Mouse (Mus musculus) midbrain, embryonic 11.5 days (tissue): ENCODE data around the gene St6galnac3. TPM values are rescaled to one million over a fixed set of nuclear protein-coding genes. Genes with fewer than 3 reads are reported as not detected.

Source experiments
- ATAC-seq: fragments of 200-750 bp; cut with Nextera tagmentation; 2 replicates; pipeline ENCODE4 v1.8.0; 2017; ENCODE audit warnings: moderate TSS enrichment, moderate library complexity; ENCODE audit not compliant: low FRiP score
- DNase-seq: peaks from one replicate; pipeline ENCODE4 v3.0.0; 2015; ENCODE audit warnings: low spot score; ENCODE audit errors: missing footprints
- H3K27ac ChIP-seq: fragments of 300-500 bp; sonication (generic); 2 replicates; pipeline ENCODE4 v1.5.1; 2014; ENCODE audit warnings: low read depth, low read length
- H3K27me3 ChIP-seq: fragments of 300-500 bp; sonication (generic); 2 replicates; pipeline ENCODE4 v1.6.1; 2014; ENCODE audit warnings: mild to moderate bottlenecking, low read length, moderate library complexity, mixed read lengths; ENCODE audit not compliant: control insufficient read depth, insufficient read depth
- H3K36me3 ChIP-seq: fragments of 300-500 bp; sonication (generic); 2 replicates; pipeline ENCODE4 v1.6.1; 2014; ENCODE audit warnings: mild to moderate bottlenecking, low read length, moderate library complexity, mixed read lengths; ENCODE audit not compliant: control insufficient read depth, insufficient read depth
- H3K4me1 ChIP-seq: fragments of 300-500 bp; sonication (generic); 2 replicates; pipeline ENCODE4 v1.6.1; 2014; ENCODE audit warnings: low read length; ENCODE audit not compliant: control insufficient read depth, insufficient read depth
- H3K4me2 ChIP-seq: fragments of 300-500 bp; sonication (generic); 2 replicates; pipeline ENCODE4 v1.6.1; 2014; ENCODE audit warnings: mild to moderate bottlenecking, moderate library complexity
- H3K4me3 ChIP-seq: fragments of 300-500 bp; sonication (generic); 2 replicates; pipeline ENCODE4 v1.5.1; 2014; ENCODE audit warnings: low read depth, low read length
- H3K9ac ChIP-seq: fragments of 300-500 bp; sonication (generic); 2 replicates; pipeline ENCODE4 v1.6.1; 2014; ENCODE audit warnings: low read length
- H3K9me3 ChIP-seq: fragments of 300-500 bp; sonication (generic); 2 replicates; pipeline ENCODE4 v1.6.1; 2016; ENCODE audit warnings: low read length; ENCODE audit not compliant: control insufficient read depth
- WGBS: fragments of 180-500 bp; shearing (Covaris S2); extraction: QIAGEN DNeasy Blood & Tissue Kit; methylation state at CpG from one replicate; pipeline ENCODE4 v1.1.7; 2014; 5-methylcytosine and 5-hydroxymethylcytosine counted together
- microRNA-seq: library from miRNA; unstranded; fragments of <30 nt; microRNA quantifications from one replicate; pipeline ENCODE4, GENCODE M21; 2017
- polyA plus RNA-seq: library from polyadenylated mRNA; unstranded; fragments of >200 nt; fragmentation: Nextera tagmentation; extraction: Ambion mirVana; gene quantifications from 2 replicates; pipeline ENCODE4 v1.2.1, GENCODE M21; 2014

St6galnac3 gene
- polyA plus RNA-seq, 1 experiment from 2014 or later: 35.7 TPM

DNA sequence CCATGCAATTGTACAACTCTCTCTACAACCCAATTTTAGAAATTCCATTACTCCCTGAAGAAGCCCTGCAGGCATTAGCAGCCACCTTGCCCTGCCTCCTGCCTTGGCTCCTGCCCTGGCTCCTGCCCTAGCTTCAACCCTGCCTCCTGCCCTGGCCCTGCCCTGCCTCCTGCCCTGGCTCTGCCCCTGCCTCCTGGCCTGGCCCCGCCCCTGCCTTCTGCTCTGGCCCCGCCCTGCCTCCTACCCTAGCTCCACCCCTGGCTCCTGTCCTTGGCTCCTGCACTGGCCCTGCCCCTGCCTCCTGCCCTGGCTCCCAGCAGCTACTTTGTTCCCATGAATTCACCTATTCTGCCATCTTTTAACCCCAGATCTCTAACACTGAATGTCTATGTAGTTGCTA is 576.1 kb downstream of the St6galnac3 start:
- H3K4me1 ChIP-seq: no peaks in the 10 kb centered on the region
- peak; percentile 78 for ATAC-seq
- no peak for DNase-seq
- no peak overlapping the region for H3K27ac ChIP-seq
- no peaks in the 10 kb centered on the region for H3K36me3 ChIP-seq
- no peaks in the 10 kb centered on the region for H3K27me3 ChIP-seq
- H3K9ac ChIP-seq: no peak overlapping the region
- H3K4me2 ChIP-seq: no peak overlapping the region
- no peaks in the 10 kb centered on the region for H3K9me3 ChIP-seq
- no peak overlapping the region for H3K4me3 ChIP-seq
- WGBS: 13% methylated on average over 2 of the region's 2 CpGs

Small RNA genes within 50 kb of the gene (microRNA-seq; reads per million reads assigned to microRNA genes)
- not detected for gene Gm27405

Other genes starting within 250 kb of the St6galnac3 start
- gene Asb17, start 119.0 kb upstream of the St6galnac3 start, polyA plus RNA-seq: 0.29 and 0.44 TPM in 2 replicates
- gene Msh4, start 181.0 kb upstream of the St6galnac3 start, polyA plus RNA-seq: 0.12 TPM in 1 of 2 replicates, not detected in the other
- 43.9 and 45.4 TPM in 2 replicates for gene Rabggtb, start 187.8 kb upstream of the St6galnac3 start, polyA plus RNA-seq
- gene Acadm, start 219.5 kb upstream of the St6galnac3 start, polyA plus RNA-seq: 53.5 and 55.8 TPM in 2 replicates
- gene Slc44a5, start 248.3 kb upstream of the St6galnac3 start, polyA plus RNA-seq: 4.6 and 5.4 TPM in 2 replicates